Mouse (Mus musculus) cerebellum, adult 2 months (tissue): ENCODE results near the gene Cxcl10. TPM values are rescaled to one million over a fixed set of nuclear protein-coding genes. Genes with fewer than 3 reads are reported as not detected.
A peak's percentile ranks its signal among the peaks of the same experiment; 100 is the strongest.
"Not testable (repeated sequence)": the region's sequence is repeated elsewhere in the genome, so short reads cannot be mapped to it uniquely, and the experiment has no call there.

Experiments
- DNase-seq, 2 experiments: peaks; one replicate each; pipeline ENCODE4 v3.0.0; 2021
- H3K27ac ChIP-seq: fragments of 200-500 bp; 2 replicates; pipeline ENCODE4 v1.5.1; 2012; ENCODE audit warnings: low read length, control low read depth, inconsistent platforms; ENCODE audit not compliant: insufficient read depth
- H3K27me3 ChIP-seq: fragments of 200-500 bp; 2 replicates; pipeline ENCODE4 v1.6.1; 2012; ENCODE audit warnings: inconsistent platforms, mild to moderate bottlenecking, low read length, moderate library complexity; ENCODE audit not compliant: control insufficient read depth, insufficient read depth
- H3K4me1 ChIP-seq: fragments of 200-500 bp; 2 replicates; pipeline ENCODE4 v1.6.1; 2011; ENCODE audit warnings: low read length; ENCODE audit not compliant: control insufficient read depth, insufficient read depth
- H3K4me3 ChIP-seq: fragments of 200-500 bp; replicated peaks from 2 replicates; pipeline ENCODE3; 2011; ENCODE audit warnings: mild to moderate bottlenecking, low read depth, low read length, control low read depth; ENCODE audit not compliant: insufficient read depth
- CTCF ChIP-seq: fragments of 200-500 bp; IDR thresholded peaks from 2 replicates; pipeline ENCODE4 v1.5.1; 2011; ENCODE audit warnings: low read depth, mild to moderate bottlenecking, control low read depth, low read length, moderate library complexity, borderline replicate concordance; ENCODE audit not compliant: insufficient read depth
- POLR2A ChIP-seq: fragments of 200-500 bp; IDR thresholded peaks from 2 replicates; pipeline ENCODE4 v1.6.1; 2011; ENCODE audit warnings: low read length, control low read depth, borderline replicate concordance; ENCODE audit not compliant: insufficient read depth
- WGBS: fragments of 180-500 bp; shearing (Covaris S2); methylation state at CpG from one replicate; pipeline ENCODE4 v1.1.7; 2018; 5-methylcytosine and 5-hydroxymethylcytosine counted together
- polyA plus RNA-seq: library from polyadenylated mRNA; depleted of rRNA; stranded (reverse); fragments of >200 nt; gene quantifications from 2 replicates; pipeline ENCODE4 v1.2.3, GENCODE M21; 2012

The Cxcl10 gene
- polyA plus RNA-seq, 1 experiment: 0.64 TPM

DNA sequence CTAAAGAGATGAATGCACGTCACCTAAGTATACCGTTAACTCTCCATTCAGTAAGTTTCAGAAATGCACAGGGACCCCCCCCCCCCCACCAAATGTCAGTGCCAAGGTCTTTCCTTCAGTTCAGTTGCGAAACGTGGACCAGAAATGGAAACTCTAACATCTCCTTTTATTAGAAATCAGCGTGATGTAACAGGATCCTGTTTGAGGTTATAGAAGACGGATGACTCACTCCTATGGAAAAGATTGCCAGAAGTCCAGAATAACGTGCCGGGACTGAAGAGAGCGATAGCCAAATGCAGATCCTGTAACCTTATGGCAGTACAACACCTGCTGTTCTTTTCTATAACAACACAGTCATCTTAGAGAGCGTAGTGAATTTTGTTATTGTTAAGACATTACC is 19.7 kb upstream of the Cxcl10 start:
- WGBS: 16% methylated on average over 10 of the region's 10 CpGs
- no peak for TF ChIP-seq POLR2A
- no peak for TF ChIP-seq CTCF
- H3K27ac ChIP-seq: no peak overlapping the region

DNA sequence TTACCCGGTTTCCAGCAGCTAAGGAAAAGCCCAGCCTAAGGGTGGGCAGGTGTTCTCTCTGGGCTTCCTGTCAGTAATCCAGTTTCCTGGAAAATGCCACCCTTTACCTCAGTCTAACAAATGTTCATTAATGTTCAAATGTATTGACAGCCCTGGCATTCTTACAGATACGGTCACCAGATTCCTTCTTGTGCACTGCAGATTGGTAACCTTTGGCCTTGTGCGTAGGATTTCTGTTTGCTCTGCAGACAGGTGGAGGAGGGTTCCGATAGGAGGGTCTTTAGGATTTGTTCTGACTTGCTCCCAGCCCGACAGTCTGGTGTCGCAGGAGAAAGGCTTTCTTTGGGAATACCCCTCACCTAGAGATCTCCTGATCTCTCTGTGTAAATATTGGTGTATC is 17.9 kb upstream of the Cxcl10 start:
- TF ChIP-seq CTCF: no peak
- no peak for TF ChIP-seq POLR2A
- 90% methylated on average over 6 of the region's 6 CpGs for WGBS
- H3K27me3 ChIP-seq: no peaks in the 10 kb centered on the region
- no peak overlapping the region for H3K27ac ChIP-seq
- no peak overlapping the region for H3K4me3 ChIP-seq
- no peak for DNase-seq
- peaks cover 16% of the 10 kb centered on the region; the same call in 1 of the 2 replicates for H3K4me1 ChIP-seq

More for the DNA sequence above, 19.7 kb upstream of the Cxcl10 start:
- Histone ChIP-seq H3K4me1 (peaks cover 16% of the 10 kb centered on the region; the same call in 1 of the 2 replicates), H3K27me3 (no peaks in the 10 kb centered on the region), H3K4me3 (no peak overlapping the region)
- DNase-seq: peak; percentile 55 to 90

DNA sequence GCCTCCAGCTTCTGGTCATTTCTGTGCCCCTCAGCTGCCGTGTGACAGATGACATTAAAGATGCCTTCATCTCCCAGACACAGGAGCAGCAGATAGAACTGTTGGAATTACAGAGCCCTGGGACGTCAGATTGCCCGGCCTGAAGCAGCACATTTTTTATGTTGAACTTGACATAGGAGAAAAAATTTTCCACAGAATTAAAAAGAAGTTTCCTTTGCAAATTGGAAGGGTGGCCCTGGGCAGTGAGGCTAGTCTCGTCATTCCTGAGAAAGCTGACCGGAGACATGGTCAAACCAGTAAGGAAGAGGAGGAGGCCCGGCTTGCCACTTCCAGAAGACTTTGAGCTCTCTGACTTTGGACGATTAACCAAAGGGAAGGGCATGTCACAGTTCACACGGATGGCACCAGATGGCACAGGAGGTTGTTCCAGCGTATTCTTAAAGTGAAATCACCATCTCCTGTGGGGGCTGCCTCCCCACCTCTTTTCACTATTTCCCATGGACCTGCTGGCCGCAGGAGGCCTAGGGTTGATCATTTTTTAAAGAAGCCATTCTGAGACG is 16.5 kb upstream of the Cxcl10 start:
- WGBS: 43% methylated on average over 11 of the region's 11 CpGs
- H3K4me1 ChIP-seq: peaks cover 16% of the 10 kb centered on the region; the same call in 1 of the 2 replicates
- DNase-seq: peak; percentile 61 to 72
- H3K27ac ChIP-seq: no peak overlapping the region
- H3K4me3 ChIP-seq: no peak overlapping the region
- H3K27me3 ChIP-seq: no peaks in the 10 kb centered on the region
- TF ChIP-seq POLR2A: no peak
- no peak for TF ChIP-seq CTCF

DNA sequence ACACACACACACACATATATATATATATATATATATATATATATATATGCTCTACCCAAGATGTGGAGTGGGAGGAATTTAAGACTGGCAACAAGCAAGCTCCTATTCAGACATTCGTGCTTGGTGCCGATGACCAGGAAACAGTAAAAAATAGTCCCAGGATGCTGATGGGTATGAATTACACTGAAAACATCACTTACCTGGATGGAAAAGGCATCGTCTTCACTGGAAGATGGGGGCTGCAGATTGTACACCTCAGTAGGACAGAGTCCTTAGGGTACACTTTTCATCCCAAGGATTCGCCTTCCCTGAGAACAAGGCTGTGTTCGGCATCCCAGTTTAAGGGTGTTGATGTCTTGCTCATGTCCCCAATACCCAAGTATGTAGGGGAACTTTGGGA is 15.3 kb upstream of the Cxcl10 start:
- TF ChIP-seq POLR2A: no peak
- TF ChIP-seq CTCF: no peak
- Histone ChIP-seq H3K27me3 (no peaks in the 10 kb centered on the region), H3K4me3 (no peak overlapping the region), H3K4me1 (peaks cover 10% of the 10 kb centered on the region; the same call in 1 of the 2 replicates), H3K27ac (no peak overlapping the region)
- no peak for DNase-seq
- 96% methylated on average over 5 of the region's 5 CpGs for WGBS

DNA sequence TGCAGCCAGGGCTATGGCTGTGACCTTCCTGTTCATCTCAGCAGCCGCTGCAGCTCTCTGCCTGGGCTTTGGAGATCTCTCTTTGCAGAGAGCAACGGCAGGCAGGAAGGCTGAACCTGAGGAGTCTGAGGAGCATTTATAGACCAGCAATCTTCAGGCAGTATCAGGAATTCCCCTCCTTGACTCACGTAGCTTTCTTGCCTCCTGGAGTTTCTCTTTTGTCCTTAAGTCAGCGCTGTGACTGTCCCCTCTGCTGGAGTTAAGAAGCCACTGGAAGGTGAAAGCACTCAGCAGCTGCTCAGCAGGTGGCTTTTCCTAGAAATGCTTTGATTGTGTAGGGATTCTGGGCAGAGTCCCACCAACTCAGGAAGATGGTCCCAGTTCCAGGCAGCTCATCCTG is 14.5 kb upstream of the Cxcl10 start:
- H3K27ac ChIP-seq: no peak overlapping the region
- H3K4me3 ChIP-seq: no peak overlapping the region
- peaks cover 4% of the 10 kb centered on the region; the same call in 1 of the 2 replicates for H3K4me1 ChIP-seq
- WGBS: 30% methylated on average over 4 of the region's 4 CpGs
- no peak for DNase-seq
- no peaks in the 10 kb centered on the region for H3K27me3 ChIP-seq
- TF ChIP-seq POLR2A (no peak), CTCF (no peak)

DNA sequence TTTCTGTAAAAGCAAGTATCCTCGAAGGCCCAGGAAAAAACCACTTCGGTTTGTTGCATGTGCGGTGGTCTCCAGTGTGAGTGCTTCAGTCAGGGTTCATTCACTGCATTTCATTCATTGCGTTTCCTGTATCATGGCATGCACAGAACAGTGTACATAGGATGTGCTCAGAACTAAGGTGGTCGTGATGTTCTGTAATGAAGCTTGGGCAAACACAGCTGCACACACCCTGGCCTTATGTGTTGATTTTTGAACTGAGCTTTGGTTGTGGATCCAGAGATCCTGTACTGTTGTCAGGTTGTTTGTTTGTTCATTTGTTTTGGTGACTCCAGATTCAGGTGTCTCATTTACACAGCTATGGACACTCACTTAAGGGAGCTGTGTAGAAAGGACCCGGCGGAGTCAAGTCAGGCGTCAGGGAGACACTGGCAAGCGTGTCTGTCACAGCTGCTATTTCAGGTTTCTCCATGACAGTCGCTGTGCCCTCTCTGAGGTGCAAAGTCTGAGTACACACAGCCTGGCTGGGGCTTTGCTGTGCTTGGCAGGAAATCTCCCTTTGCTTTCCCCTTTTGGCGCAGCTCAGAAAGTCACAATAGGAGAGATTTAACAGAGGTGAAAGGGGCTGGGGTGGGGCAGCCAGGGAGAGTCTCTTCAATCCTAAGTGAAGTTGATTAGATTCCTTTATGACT is 10.2 kb upstream of the Cxcl10 start:
- Histone ChIP-seq H3K4me3 (no peak overlapping the region), H3K27me3 (no peaks in the 10 kb centered on the region), H3K27ac (no peak overlapping the region), H3K4me1 (no peaks in the 10 kb centered on the region)
- 60% methylated on average over 11 of the region's 11 CpGs for WGBS
- DNase-seq: no peak
- TF ChIP-seq CTCF (no peak), POLR2A (no peak)

DNA sequence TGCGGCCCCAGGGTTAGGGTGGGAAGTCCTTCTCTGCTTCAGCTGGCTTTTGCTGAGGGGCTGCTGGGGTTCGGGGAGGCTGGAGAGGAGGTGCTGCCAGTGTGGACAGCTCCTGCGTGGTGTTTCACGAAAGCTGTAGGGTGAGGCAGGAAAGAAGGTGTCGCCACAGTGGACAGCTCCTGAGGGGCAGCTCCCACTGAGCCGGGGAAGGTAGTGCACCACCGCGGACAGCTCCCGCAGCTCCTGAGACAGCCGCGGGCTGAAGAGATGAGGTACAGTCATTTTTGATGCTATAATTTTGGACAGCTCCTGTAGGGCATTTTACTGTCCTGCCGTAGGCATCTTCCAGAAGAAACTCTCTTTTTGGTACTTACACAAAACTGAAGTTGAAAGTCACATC is 9.3 kb upstream of the Cxcl10 start:
- TF ChIP-seq CTCF (no peak), POLR2A (no peak)

DNA sequence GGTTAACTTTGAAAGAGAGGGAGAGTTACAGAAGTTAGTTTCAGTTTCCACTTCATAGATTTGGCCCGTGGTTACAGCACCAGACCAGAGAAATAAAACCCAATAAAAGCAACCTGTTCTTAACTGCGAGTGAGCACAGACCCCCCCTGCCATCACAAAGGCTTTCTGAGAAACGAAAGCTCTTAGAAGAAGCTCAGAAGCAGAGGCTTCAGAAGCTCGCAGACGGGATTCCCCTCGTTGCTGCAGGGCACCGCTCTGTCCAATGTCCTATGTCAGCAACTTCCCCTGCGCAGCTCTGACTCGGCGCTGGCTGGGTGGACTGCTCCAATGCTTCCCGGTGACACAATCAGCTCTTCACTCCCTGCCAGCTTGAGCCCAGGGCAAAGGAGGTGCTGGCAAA is 4.8 kb upstream of the Cxcl10 start:
- WGBS: 15% methylated on average over 11 of the region's 11 CpGs
- peak in 1 of 2 experiments; percentile 23 for DNase-seq
- H3K4me3 ChIP-seq: peak overlapping the region; percentile 45
- H3K27me3 ChIP-seq: no peaks in the 10 kb centered on the region
- H3K27ac ChIP-seq: no peak overlapping the region
- peaks cover 2% of the 10 kb centered on the region; the same call in 1 of the 2 replicates for H3K4me1 ChIP-seq
- TF ChIP-seq CTCF (no peak), POLR2A (no peak)

More for the DNA sequence above, 9.3 kb upstream of the Cxcl10 start:
- peaks cover under 1% of the 10 kb centered on the region; the same call in 1 of the 2 replicates for H3K4me1 ChIP-seq
- no peak overlapping the region for H3K27ac ChIP-seq
- no peaks in the 10 kb centered on the region for H3K27me3 ChIP-seq
- DNase-seq: no peak
- 63% methylated on average over 11 of the region's 12 CpGs for WGBS
- H3K4me3 ChIP-seq: no peak overlapping the region

DNA sequence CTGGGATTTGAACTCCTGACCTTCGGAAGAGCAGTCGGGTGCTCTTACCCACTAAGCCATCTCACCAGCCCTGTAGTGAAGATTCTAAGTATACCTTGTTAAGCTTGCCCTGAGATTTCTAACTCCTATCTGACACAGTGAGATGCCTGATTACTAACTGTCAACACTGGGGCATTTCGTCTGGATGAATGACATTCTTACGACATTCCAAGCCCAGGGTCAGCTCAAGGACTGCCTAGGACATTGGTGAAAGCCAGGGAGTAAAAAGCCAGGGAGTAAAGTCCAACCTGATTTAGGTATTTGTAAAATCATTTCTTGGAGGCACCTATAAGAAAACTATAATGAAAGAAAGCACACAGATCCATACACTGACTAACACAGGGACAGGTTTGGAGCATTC is 4.0 kb upstream of the Cxcl10 start:
- 88% methylated on average over 4 of the region's 4 CpGs for WGBS
- not testable (repeated sequence) for DNase-seq, H3K27ac ChIP-seq, H3K4me3 ChIP-seq, H3K4me1 ChIP-seq, H3K27me3 ChIP-seq
